Mouse (Mus musculus) olfactory bulb, adult 2 months (tissue): ENCODE data around the gene Cdca7.

Source experiments
- CTCF ChIP-seq: fragments of 200-500 bp; IDR thresholded peaks from 2 replicates; pipeline ENCODE4 v1.5.1; 2012; ENCODE audit warnings: low read depth, mild to moderate bottlenecking, low read length, moderate library complexity; ENCODE audit not compliant: insufficient read depth
- POLR2A ChIP-seq: fragments of 200-500 bp; IDR thresholded peaks from 2 replicates; pipeline ENCODE4 v1.6.1; 2012; ENCODE audit warnings: mild to moderate bottlenecking, low read depth, low read length, moderate library complexity; ENCODE audit not compliant: insufficient read depth

DNA sequence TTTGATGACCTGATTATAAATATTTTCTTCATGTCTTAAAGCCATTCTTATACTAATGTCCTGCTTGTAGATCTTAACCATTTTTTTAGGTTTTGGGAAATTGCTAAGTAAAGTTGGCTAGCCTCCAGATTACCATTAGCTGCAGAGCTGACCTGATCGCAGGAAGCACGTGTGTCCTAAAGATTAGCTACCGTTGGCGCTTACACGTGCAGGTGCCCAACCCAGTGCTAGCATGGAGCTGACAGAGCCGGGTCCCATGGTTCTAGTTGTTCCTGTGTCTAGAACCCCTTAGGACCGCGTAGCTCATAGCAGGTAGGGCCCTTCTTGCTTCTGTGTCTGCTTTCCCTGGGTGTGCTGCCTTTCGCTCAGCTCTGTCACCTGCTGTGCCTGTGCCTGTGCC lies 3.9 kb downstream of the Cdca7 start:
- TF ChIP-seq POLR2A (no peak), CTCF (no peak)
